Mouse (Mus musculus) Patski (cell line): ENCODE results near the gene Prkca. TPM values are rescaled to one million over a fixed set of nuclear protein-coding genes. Genes with fewer than 3 reads are reported as not detected.
A peak's percentile ranks its signal among the peaks of the same experiment; 100 is the strongest.

ENCODE experiments used
- ATAC-seq: fragments of 100-300 bp; one replicate; pipeline ENCODE4 v1.8.0; 2021
- CTCF ChIA-PET: fragments of 350-600 bp; sonication (Branson Sonifier 250); formaldehyde crosslinking; loops from one replicate; lab custom pipeline; 2022; ENCODE audit warnings: inconsistent platforms; lab: Charles Lee
- POLR2A ChIA-PET: fragments of 350-600 bp; sonication (Branson Sonifier 250); formaldehyde crosslinking; loops from one replicate; lab custom pipeline; 2022; ENCODE audit warnings: antibody characterized with exemption, inconsistent platforms; lab: Charles Lee
- DNase-seq: peaks from one replicate; pipeline ENCODE4 v3.0.0-alpha.2; 2011; ENCODE audit warnings: low read depth, low spot score
- H3K27me3 ChIP-seq: fragments of 371-371 bp; one replicate; pipeline ENCODE4 v1.5.1; 2021
- CTCF ChIP-seq: fragments of 100-300 bp; IDR thresholded peaks from one replicate; pipeline ENCODE4 v1.5.1; 2021
- in situ Hi-C: fragments of 300-500 bp; cut with MboI; formaldehyde crosslinking; loops from 3 replicates; pipeline ENCODE4 v1.11.1; 2018; ENCODE audit warnings: low pct_unique_long_range_greater_than_20kb, mixed read lengths
- polyA plus RNA-seq: library from polyadenylated mRNA; unstranded; gene quantifications from one replicate; pipeline ENCODE4 v1.2.3, GENCODE M21; 2021

Prkca gene
- polyA plus RNA-seq, 1 experiment from 2014 or later = 37.4 TPM

DNA sequence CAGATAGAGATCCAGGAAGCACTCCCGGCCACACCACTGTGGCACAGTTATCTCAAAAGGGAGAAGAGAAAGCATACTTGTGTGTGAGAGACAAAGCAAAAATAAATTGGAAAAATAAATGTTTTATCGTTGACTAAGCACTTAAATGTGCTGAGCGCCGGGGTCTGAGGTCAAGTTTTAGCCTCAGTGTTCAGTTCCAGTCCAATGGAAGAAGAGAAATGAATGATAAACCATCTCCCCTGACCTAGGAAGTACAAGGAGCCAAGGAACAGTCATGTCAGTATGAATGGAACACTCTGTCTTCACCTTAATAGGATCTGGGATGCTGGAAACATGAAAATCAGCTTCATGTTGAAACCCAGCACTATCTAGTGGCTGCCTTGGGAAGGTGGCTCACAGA, 113.6 kb downstream of the Prkca start:
- H3K27me3 ChIP-seq = no peaks in the 10 kb centered on the region
- no peak for ATAC-seq
- POLR2A ChIA-PET = no interaction called here
- CTCF ChIA-PET = interaction anchor here (1.3 kb wide), 1 partner anchor 30 kb away, joined by 3 read pairs; no protein-coding TSS in a partner anchor
- no peak for TF ChIP-seq CTCF
- DNase-seq = no peak
- in situ Hi-C loops = no loop called here

DNA sequence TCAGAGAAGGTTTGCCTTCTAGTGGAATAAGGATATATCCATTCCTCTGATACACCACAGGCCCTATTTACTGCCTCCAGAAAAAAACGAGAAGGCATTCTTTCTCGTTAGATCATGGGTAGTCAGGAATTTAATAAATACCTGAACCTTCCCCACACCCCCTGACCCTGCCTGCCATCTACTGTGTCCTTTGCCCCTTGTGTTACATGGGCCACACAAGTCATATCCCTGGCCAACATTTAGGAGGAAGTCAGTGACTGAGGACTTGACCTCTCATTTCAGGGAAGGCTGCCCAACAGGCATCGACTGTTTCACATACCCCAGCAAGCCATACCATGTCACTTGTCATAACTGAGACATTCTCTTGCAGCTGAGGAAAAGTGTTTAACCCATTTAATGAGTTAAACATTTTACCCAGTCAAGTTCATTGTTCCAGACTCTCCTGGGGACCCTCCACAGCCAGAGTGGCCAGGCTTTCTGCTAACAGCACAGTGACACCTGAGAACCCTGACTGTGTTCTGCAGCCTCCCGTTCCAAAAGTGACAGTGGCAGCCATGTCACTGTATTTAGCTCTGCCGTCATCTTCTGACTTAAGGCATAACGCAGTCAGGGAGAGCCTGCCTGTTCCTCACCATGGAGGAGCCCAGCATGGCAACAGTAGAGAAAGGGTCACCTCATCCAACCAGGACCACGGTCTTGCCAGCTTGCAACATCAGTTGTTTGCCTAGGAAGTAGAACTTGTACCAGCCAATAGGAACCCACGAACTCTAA, 114.4 kb downstream of the Prkca start:
- no peak for DNase-seq
- no peak for ATAC-seq
- POLR2A ChIA-PET = no interaction called here
- TF ChIP-seq CTCF = no peak
- in situ Hi-C loops = no loop called here
- CTCF ChIA-PET = interaction anchor here (1.1 to 1.3 kb wide), 2 partner anchors 24 to 29 kb away, joined by 3 to 4 read pairs; no protein-coding TSS in a partner anchor
- H3K27me3 ChIP-seq = no peaks in the 10 kb centered on the region

DNA sequence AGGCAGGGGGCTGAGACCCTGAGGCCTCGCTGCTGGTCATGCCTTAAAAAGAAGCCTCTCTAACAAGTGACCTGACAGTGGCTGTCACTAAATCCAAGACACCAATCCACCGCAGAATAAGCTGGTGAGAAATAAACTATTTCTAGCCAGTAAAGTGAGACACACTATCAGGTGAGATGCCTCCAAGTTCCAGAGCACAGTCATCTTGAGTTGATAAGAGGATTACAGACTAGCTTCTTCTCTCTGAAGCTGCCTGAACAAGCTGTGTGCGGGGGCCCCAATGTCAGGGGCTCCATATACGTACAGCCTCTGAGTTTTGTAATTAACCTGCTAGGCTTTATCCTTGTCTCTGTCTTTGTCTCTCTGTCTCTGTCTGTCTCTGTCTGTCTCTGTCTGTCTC, 115.2 kb downstream of the Prkca start:
- no peak for TF ChIP-seq CTCF
- CTCF ChIA-PET = interaction anchor here (1.1 kb wide), 1 partner anchor 25 kb away, joined by 4 read pairs; no protein-coding TSS in a partner anchor
- in situ Hi-C loops = no loop called here
- POLR2A ChIA-PET = no interaction called here
- DNase-seq (no peak), ATAC-seq (no peak)
- H3K27me3 ChIP-seq = no peaks in the 10 kb centered on the region

DNA sequence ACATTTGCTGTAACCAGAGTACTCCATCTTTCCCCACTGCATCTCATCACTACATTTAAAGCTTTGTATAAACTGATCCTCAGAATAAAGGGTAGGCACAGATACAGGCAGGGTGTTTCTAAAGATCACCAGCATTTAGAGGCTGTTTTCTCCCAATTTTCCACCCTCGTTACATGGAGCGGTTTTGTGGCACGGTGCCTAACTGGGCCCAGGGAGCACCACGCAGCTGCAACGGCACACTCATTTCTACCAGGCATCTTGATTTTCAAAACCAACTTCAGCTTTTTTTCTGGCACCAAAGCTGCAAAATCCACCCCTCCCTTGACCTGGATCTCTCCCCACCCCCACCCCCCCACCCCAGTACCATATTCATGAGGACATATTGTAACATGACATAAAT, 117.5 kb downstream of the Prkca start:
- POLR2A ChIA-PET = interaction anchor here (0.8 kb wide), 1 partner anchor 45 kb away, joined by 3 read pairs; no protein-coding TSS in a partner anchor

DNA sequence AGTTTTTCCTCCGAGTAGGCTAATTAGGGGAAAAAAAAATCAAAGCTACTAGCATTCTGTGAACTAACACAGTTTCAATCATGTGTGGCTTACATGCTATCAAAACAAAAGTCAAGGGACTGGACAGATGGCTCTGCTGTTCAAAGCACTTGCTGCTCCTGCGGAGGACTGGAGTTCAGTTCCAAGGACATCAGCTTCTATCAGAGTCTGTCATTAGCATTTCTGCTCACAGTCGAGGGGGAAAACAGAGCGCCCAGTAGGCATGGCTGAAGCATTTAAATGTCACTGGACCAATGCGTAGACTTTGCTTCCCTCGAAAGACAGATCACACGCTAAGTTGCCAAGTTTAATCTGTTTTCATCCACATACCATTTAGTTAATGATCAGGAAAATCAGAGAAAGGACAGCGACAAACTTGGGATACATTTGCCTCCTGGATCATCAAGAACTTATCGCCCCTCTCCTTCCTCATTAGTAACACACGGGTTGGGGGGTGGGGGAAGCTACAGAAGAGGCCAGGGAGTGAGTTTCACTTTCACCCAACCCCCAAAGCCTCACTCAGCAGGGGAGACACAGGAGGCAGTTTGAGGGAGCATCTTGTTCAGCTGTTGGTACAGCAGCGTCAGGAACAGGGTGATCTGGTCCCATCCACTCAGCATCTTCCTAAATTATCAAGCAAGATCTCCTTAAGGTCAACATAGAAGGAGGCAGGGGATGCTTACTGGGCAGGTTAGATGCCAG, 119.3 kb downstream of the Prkca start:
- ChIA-PET POLR2A (interaction anchor here (0.6 kb wide), 2 partner anchors 43 to 55 kb away, joined by 4 to 5 read pairs; no protein-coding TSS in a partner anchor), CTCF (interaction anchor here (1.2 to 1.6 kb wide), 3 partner anchors 11 to 41 kb away, joined by 3 to 4 read pairs (median 4); no protein-coding TSS in a partner anchor)
- no peaks in the 10 kb centered on the region for H3K27me3 ChIP-seq
- no peak for TF ChIP-seq CTCF
- DNase-seq = no peak
- in situ Hi-C loops = no loop called here
- peak; percentile 11 for ATAC-seq

More for the DNA sequence above, 117.5 kb downstream of the Prkca start:
- TF ChIP-seq CTCF = no peak
- CTCF ChIA-PET = no interaction called here
- ATAC-seq = no peak
- H3K27me3 ChIP-seq = no peaks in the 10 kb centered on the region
- in situ Hi-C loops = no loop called here
- no peak for DNase-seq

DNA sequence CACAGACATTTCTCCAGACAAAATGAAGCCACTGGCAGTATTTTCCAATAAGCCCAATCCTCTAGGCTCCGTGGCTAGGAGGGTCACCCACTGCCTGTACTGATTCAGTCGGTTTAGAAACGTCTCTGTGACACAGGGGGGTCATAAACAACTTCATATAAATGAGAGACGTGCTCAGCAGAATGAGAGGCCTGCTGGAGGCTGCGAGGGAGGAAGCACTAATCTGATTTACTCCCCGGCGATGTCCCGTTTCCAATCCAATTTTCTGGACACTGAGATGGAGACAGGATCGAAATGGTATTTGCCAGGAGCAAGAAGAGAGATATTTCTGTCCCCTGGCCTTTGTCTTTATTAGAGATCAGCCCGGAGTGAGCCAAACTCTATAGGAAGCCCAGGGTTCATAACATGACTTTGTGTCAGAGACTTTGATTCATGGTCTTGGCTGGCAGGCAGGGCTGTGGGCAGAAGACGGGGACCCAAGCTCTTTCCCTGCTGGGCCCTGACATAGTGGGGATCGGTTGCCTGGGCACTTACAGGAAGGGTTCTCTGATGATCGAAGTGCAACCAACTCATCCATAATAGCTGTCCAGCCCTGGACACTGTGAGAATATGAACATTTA, 120.0 kb downstream of the Prkca start:
- POLR2A ChIA-PET = interaction anchor here (0.6 to 0.9 kb wide), 2 partner anchors 42 to 45 kb away, joined by 3 to 5 read pairs; no protein-coding TSS in a partner anchor
- CTCF ChIA-PET = interaction anchor here (1.6 kb wide), 2 partner anchors 31 to 42 kb away, joined by 4 read pairs; no protein-coding TSS in a partner anchor
- H3K27me3 ChIP-seq = no peaks in the 10 kb centered on the region
- ATAC-seq (no peak), DNase-seq (no peak)
- TF ChIP-seq CTCF = no peak
- in situ Hi-C loops = no loop called here

DNA sequence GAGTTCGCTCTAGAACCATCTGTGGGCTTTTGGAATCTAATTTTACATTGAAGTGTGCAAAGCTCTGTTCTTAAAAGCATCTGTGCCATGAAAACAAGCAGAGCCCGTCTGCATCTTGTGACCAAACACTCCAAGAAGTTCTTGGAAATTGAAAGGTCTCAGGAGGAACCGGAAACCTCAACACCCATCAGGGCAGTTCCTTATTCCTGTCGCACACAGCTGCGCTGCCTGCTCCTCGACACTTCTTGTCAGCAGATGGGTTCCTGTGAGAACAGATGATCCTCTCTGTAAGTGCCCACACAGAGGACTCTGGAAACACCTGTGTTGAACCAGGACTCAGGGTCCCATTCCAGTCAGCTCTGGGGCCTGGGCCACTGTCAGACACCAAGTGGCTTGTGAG, 120.6 kb downstream of the Prkca start:
- TF ChIP-seq CTCF = no peak
- ATAC-seq (no peak), DNase-seq (no peak)
- no peaks in the 10 kb centered on the region for H3K27me3 ChIP-seq
- POLR2A ChIA-PET = interaction anchor here (0.9 kb wide), 1 partner anchor 46 kb away, joined by 3 read pairs; no protein-coding TSS in a partner anchor
- CTCF ChIA-PET = interaction anchor here (1.5 kb wide), 1 partner anchor 28 kb away, joined by 4 read pairs; no protein-coding TSS in a partner anchor
- in situ Hi-C loops = no loop called here

DNA sequence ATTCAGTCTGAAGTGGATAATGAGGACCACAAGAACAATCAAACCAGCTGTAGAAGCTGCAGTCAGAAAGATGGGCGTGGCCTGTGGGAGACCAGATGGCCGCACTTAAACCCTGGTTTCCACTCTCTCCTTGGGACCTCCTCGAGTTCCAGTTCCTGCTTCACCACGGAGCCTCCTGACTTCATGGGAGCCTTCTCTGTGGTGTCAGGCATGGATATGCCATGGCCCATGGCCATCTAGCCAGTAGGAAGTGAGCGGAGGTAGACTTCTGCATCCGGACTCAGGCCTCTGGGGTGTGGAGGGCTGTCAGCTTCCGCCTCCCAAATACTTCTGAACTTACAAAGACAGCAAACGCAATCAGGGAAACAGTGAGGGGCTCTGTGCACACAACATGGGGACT, 121.1 kb downstream of the Prkca start:
- ChIA-PET POLR2A (no interaction called here), CTCF (interaction anchor here (1.0 to 1.5 kb wide), 3 partner anchors 9 to 29 kb away, joined by 3 to 5 read pairs (median 4); no protein-coding TSS in a partner anchor)
- DNase-seq = no peak
- H3K27me3 ChIP-seq = no peaks in the 10 kb centered on the region
- no peak for TF ChIP-seq CTCF
- ATAC-seq = no peak
- in situ Hi-C loops = no loop called here

DNA sequence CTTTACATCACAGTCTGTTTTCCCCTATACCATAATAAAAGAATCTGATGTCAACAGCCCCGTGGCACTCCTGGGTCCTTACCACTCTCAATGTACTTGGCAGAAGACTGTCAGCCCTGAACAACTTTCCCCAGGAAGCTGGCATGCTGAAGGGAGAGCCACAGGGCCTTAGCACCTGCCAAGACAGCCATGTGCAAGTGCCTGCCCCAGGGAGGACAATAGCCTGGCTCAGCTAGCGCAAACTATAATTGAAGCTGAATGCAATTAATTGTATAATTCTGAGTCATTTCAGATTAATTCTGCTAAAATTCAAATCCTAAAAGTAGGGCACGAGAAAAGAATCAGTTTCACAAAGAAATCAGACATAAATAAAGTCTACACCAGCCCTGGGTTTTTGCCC, 121.7 kb downstream of the Prkca start:
- H3K27me3 ChIP-seq = no peaks in the 10 kb centered on the region
- no peak for DNase-seq
- no peak for TF ChIP-seq CTCF

More for the DNA sequence above, 121.7 kb downstream of the Prkca start:
- ATAC-seq = no peak
- in situ Hi-C loops = no loop called here
- CTCF ChIA-PET = interaction anchor here (0.8 to 1.5 kb wide), 6 partner anchors 9 to 115 kb away, joined by 3 to 5 read pairs (median 3); no protein-coding TSS in a partner anchor
- POLR2A ChIA-PET = no interaction called here
